Mouse (Mus musculus) urinary bladder, postnatal 14 days (tissue): ENCODE data around the gene Tapbp.
A peak's percentile ranks its signal among the peaks of the same experiment; 100 is the strongest.

Experiments
- DNase-seq: peaks from one replicate; pipeline ENCODE4 v3.0.0; 2021; ENCODE audit warnings: low spot score

Gene Tapbp

DNA sequence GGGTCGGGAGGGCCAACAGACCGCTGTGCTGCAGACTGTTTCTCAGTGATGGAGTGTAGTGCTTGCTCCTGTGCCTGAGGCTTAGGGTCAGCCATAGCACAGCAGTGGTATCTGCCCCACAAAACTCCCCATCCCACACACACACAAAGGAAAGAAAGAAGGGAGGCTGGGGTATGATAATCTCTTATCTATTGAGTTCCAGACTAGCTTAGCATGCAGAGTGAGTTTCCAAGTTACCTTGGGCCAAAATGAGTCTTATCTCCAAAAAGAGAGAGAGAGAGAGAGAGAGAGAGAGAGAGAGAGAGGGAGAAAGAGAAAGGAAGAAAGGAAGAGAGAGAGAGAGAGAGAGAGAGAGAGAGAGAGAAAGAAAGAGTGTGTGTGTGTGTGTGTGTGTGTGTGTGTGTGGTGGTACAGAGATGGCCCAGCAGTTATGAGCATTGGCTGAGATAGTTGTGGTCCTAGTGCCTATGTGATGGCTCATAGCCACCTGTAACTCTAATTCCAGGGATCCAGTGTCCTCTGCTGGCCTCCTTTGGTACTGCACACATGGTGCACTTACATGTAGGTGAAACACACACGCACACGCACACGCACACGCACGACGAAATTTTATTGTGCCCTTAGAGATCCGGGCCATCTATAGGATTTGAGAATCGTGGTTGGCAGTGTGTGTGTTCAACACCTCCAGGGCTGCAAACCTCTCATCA lies 9.0 kb downstream of the Tapbp start:
- DNase-seq = no peak

DNA sequence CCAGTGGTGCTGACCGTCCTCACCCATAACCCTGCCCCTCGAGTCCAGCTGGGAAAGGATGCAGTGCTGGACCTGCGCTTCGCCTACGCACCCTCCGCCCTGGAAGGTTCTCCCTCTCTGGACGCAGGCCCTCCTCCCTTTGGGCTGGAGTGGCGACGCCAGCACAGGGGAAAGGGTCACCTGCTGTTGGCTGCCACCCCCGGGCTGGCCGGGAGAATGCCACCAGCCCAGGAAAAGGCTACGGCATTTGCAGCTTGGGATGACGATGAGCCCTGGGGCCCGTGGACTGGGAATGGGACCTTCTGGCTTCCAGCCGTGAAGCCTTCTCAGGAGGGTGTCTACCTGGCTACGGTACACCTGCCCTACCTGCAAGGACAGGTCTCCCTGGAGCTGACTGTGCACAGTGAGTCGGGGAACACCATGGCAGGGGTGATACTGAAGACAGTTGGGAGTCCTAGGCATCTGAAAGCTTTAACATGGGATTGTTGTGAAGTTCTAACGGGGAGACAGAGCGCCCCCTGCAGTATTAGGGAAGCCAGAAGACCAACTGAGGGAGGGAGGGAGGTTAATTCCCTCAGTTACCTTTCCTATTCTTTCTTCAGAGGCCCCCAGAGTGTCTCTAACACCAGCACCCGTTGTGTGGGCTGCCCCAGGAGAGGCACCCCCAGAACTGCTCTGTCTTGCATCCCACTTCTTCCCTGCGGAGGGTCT lies 9.9 kb downstream of the Tapbp start:
- no peak for DNase-seq

DNA sequence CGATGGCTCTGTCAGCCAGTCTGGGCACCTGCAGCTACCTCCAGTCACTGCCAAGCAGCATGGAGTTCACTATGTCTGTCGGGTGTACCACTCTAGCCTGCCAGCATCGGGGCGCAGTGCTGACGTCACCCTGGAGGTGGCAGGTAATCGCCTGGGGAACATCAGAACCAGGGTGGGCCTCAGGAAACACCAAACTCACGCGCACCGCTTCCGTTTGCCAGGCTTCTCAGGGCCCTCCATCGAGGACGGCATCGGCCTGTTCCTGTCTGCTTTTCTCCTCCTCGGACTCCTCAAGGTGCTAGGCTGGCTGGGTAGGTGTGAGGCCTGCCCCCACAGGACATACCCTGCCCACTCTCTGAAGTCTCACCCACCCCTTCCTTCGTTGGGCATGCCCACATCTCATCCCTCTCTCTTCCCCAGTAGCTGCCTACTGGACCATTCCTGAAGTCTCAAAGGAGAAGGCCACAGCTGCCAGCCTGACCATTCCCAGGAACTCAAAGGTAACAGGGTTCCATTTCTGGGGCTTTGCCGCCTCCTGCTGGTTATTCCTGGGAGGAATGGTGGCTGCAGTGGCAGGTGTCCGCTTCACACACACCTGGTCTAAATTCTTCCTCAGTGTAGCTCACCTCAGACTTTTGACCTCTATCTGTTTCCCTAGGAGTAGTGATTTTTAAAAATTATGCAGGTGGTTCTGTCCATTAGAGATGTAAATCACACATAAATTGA lies 10.7 kb downstream of the Tapbp start:
- no peak for DNase-seq

DNA sequence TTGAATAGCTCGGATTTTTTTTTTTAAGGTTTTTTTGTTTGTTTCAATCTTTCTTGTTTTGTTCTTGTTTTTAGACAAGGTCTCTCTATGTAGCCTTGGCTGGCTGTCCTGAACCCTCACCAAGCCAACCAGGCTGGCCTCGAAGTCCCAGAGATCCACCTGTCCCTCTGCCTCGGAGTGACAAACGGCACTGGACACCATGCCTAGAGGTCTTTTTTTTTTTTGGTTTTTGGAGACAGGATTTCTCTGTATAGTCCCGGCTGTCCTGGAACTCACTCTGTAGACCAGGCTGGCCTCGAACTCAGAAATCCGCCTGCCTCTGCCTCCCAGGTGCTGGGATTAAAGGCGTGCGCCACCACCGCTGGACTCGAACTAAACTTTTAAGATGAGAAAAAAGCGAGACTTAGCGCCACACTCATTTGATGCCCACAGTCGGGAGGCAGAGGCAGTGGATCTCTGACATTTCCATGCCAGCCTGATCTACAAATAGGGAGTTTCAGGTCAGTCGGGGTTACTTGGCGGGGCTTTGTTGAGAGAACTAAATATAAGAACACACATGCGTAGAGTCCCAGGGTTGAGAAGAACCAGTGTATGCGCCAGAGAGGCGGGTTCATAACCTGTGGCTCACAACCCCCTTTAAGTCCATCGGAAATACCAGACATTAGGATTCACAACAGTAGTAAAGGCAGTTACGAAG lies 12.7 kb downstream of the Tapbp start:
- DNase-seq = no peak

DNA sequence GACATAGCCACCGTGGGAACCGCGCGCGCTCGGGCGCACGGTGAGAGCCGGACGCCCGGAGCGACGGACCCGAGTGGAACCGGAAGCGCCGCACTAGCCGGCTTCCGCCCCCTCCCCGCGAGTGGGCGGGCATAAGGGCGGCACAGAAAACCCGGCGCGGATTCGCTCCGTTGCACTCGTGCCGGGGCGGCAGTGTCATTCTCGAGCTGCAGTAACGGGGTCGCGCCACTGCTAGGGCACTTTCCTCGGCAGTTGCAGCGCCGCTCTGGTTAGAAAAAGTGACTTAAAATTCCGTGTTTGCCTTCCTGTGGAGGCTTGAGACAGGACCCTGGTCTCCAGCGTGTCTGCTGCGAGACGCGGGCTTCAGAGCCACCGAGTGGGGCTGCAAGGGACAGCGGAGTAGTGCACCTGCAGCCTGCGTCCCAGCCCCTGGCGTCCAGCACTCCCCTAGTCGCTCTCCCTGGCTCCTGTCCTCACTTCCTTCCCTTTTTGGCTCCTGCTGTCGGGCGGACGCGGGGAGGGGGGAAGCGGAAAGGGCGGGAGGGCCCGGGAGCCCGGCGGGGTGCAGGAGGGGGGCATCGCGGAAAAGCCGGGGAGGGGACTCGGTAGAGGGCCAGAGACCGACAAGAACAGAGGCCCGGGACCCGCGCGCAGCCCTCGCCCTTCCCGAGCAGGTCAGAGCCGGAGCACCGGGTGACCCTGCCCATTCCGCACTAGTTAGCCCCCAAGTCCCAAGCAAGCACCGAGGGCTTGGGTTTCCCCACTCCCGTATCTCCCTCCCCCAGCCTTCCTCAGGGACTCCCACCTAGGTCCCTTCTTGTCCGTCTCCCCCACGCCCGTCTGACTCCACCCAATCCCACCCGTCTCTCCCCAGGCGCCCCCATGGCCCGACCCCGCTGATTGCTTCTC lies 13.9 kb downstream of the Tapbp start, which contains the start of gene Rgl2:
Rgl2 (plus strand) TSS at position 173 of the 909 bp plus-strand sequence.
- DNase-seq = peak; percentile 92

DNA sequence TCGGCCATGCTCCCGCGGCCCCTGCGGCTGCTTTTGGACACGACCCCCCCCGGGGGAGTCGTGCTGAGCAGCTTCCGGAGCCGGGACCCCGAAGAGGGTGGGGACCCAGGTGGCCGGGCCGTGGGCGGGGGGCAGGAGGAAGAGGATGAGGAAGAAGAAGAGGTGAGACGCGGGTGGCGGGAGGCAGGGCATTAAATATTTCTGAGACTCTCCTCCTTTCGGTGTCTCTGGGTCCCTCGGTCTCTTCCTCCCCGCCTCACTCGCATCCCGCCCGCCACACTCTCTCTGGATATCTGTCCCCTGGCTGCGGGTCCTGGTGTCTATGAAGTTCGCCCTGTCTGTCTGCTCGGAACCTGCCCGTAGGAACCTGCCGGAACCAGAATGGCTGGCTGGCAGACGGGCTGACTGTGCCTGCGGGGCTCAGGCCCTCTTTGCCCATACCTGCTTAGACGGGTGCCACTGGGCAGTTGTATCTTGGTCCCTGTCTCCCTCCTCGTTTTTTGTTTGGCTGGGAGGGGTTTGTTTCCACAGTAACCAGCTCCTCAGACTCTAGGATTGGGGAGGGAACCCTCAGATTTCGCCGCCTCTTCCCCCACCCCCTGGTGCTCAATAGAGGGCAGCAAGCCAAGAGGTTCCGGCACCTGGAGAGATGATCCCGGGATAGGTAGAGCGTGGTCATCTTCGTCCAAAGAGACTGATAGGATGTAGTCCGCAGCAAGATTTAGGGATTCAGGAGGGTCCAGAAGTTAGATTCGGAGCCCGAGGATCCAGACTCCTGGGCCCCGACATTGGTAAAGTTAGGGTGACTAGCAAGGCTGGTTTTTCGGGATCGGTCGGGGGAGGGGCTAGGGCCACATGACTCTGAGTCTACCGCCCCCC lies 14.8 kb downstream of the Tapbp start:
- peak; percentile 82 for DNase-seq

DNA sequence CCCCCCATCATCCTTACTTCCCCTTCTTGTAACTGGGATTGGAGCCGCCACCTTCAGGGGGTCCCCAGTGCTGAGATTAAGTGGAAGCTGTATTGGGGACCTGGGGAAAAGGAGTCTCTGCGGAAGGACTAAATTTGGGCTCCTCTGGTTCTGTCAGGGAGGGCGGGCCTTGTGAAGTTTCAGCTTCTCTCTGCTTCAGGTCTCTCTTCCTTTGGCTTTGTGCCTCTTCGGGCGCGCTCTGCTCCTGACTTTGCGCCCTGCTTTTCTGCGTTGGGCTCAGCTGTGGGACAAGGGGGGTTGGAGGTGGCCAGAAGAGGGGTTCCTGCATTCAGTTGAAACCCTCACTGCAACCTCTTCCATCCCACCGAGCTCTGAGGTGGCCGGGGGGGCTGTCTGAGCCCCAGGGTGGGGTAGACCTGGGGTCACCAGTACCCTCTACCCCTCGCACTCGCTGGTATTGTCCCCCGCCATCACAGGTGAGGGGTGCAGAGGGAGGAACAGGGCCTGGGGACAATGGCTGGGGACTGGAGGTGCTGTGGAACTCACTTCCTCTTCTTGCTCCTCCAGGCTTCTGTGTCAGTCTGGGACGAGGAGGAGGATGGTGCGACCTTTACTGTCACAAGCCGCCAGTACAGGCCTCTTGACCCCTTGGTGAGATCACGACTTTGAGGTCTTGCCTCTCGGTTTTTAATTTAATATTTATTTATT lies 15.6 kb downstream of the Tapbp start:
- DNase-seq = no peak

DNA sequence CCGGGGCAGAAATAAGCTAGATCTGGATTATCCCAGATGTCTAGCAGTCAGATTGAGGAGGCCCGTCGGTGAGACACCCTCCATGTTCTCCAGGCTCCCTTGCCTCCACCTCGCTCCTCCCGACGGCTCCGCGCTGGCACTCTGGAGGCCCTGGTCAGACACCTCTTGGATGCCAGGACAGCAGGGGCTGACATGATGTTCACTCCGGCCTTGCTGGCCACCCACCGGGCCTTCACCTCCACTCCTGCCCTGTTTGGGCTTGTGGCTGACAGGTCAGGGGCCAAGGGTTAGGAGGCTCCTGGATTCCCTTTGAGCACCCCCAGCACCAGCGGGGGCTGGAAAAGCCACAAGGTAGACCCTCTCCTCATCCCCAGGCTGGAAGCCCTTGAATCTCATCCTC lies 16.2 kb downstream of the Tapbp start:
- DNase-seq = no peak

DNA sequence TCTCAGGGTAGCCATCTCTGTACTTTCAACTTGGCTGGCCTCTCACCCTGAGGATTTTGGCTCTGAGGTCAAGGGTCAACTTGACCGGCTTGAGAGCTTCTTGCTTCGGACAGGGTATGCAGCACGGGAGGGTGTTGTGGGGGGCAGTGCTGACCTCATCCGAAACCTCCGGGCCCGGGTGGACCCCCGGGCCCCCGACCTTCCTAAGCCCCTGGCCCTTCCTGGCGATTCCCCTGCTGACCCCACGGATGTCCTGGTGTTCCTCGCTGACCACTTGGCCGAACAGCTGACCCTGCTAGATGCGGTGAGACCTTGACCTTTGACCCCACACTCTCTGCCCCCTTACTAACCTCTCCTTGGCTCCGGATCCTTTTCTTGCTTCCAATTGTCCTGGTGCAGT lies 16.7 kb downstream of the Tapbp start:
- DNase-seq = no peak

DNA sequence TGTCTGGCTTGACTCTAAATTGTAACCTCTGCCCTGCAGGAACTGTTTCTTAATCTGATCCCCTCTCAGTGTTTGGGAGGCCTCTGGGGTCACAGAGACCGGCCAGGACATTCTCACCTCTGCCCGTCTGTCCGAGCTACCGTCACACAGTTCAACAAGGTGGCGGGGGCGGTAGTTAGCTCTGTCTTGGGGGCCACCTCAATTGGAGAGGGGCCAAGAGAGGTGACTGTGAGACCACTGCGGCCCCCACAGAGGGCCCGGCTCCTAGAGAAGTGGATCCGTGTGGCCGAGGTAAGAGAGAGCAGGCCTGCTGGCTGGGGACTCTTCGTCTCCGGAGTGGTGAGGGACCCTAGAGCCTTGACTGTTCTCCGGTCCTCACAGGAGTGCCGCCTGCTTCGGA lies 17.3 kb downstream of the Tapbp start:
- DNase-seq = no peak

DNA sequence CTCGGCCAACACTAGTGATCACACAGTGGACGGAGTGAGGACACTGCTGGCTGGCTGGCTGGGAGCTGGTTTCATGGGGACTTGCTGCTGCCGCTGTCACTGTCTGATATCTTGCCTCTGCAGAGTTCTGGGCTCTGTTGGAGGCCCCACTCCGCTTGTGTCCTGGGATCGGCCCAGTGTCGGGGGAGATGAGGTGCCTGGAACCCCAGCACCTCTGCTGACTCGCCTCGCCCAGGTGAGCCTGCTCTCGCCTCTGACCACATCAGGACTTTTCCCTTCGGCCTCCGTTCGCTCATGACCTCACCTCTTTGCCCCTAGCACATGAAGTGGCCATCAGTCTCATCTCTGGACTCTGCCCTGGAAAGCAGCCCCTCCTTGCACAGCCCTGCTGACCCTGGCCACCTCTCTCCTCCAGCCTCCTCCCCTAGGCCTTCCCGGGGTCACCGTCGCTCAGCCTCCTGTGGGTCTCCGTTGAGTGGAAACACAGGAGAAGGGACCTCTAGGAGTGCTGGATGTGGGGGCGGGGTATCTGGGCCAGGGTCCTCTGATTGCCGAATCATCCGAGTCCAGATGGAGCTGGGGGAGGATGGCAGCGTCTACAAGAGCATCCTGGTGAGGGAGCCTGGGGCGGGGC lies 19.8 kb downstream of the Tapbp start:
- no peak for DNase-seq

DNA sequence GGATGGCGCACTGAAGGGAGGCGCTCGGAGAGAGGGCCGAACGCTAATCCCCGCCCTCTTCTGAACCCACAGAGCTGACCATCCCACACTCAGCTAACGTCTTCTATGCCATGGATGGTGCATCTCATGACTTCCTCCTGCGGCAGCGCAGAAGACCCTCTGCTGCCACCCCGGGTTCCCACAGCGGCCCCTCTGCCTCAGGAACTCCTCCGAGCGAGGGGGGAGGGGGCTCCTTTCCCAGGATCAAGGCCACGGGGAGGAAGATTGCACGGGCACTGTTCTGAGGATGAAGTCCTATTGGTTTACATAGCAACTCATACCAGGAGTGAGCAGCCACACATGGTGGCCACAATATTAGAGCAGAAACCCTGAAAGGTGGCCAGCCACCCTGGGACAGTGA lies 21.3 kb downstream of the Tapbp start:
- DNase-seq = no peak

DNA sequence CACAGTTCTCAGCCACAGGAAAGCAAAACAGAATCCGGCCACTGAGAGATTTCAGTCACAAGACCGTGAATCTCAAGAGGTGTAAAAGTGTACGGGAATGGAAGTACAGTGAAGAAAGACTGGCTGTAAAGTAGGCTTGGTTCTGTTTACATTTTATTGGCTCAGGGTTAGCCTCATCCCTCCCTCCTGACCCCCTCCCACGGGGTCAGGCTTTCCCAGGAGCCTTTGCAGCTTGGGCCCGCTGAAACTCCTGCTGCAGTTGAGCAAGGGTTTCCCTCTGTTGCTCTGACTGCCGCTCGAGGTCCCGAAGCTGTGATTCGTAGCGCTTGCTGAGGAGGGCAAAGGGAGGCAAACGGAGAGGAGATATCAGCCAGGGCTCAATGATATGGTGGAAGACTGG lies 23.1 kb downstream of the Tapbp start:
- no peak for DNase-seq

DNA sequence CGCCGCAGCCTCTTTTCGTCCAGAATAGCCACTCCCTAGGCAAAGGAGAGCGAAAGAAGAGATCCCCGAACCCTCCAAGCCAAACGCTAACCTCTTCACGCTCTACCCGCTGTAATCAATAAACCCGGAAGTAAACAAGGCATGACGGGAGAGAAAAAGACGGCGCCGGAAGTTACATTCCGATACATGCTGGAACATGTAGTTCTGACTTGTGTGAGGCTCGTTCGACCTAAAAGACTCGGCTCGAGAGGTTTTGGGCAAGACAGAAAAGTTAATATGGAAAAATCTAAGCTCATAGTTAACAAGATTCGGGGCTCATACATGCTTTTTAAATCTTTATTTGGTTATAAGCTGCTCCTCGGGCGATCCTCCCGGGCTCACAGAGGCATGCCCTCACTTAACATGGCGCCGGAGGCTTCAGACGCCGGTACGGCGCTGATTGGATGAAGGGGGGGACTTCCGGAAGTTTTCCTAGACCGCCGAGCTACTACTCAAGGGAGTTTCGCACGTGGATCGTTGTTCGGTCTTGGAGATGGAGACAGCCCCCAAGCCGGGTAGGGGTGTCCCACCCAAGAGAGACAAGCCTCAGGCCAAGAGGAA lies 24.6 kb downstream of the Tapbp start, which contains the start of the genes Pfdn6 and Wdr46:
Pfdn6 (minus strand) TSS at position 138 of the 600 bp plus-strand sequence.
Wdr46 (plus strand) TSS at position 455 of the 600 bp plus-strand sequence.
- DNase-seq = peak; percentile 87

DNA sequence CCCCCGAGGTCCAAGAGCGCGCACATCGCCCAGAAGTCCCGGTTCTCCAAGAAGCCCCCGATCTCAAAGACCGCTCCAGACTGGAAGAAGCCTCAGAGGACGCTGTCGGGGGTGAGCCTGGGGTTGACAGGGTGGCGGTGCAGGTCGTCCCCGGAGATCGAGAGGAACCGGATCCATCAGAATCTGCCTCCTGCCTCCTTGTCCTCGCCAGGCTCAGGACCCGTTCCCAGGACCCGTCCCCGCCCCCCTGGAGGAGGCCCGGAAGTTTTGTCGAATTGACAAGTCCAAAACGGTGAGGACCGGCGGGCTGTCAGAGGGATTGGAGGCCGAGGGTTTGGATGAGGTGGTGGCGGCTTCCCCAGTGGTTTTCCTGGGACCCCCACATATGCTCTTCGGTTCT lies 25.3 kb downstream of the Tapbp start:
- DNase-seq = no peak

DNA sequence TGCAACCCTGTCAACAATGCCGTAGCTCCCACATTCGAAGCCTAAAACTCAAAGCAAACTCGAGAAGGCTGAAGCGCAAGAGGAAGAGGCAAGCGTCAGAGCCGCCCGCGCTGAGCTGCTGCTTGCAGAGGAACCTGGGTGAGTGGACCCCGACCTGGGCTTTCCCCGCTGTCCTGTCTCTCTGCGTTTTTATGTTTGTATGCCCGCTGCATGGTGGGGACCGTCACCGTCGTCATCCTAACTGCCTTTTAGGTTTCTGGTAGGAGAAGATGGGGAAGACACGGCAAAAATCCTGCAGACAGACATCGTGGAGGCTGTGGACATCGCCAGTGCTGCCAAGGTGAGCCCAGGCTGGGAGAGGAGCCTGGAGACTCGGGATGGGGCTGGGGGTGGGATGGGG lies 25.7 kb downstream of the Tapbp start:
- no peak for DNase-seq

DNA sequence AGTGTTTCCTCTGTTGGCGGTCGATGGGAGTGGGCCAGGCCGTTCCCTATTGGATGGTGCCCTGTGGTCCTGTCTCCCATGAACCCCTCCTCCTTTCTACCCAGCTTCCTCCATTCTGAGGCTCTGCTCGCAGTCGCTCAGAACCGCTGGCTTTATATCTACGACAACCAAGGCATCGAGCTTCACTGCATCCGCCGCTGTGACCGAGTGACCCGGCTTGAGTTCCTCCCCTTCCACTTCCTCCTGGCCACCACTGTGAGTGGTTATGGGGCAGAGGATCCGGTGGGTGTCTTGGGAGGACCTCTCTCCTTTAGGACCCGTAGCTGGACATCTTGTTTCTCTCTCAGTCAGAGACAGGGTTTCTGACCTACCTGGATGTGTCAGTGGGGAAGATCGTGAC lies 27.8 kb downstream of the Tapbp start:
- no peak for DNase-seq

DNA sequence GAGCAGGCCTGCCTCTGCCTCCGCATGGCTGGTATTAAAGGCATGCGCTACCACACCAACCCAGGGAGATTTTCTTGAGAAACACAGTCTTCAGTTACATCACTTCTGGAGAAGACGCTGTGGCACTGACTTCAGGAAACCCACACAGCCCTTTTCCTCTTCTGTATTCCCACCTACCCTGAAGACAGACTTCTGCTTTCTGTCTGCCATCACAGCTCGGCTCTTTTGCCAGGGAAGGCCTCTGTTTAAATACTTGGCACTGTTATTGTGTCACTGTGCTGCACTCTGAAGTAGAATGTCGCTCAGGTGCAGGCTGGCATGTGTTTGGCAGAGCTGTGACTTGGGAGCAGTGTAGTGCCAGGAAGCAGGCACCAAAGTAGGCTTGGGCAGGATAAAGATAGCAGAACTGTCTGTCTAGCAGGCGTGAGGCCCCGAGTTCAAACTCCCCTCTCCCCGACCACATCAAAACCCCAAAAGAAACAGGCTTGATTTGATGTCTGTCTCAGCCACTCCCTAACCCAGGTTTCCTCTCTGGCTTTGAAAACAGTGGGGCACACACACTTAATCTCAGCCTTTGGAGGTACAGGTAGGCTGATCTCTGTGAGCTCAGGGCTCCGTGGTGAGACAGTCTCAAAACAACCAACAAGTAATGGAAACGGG lies 31.9 kb downstream of the Tapbp start:
- DNase-seq = no peak
